ENCODE assay signal across 26 mouse cellular contexts in the genomic region with DNA sequence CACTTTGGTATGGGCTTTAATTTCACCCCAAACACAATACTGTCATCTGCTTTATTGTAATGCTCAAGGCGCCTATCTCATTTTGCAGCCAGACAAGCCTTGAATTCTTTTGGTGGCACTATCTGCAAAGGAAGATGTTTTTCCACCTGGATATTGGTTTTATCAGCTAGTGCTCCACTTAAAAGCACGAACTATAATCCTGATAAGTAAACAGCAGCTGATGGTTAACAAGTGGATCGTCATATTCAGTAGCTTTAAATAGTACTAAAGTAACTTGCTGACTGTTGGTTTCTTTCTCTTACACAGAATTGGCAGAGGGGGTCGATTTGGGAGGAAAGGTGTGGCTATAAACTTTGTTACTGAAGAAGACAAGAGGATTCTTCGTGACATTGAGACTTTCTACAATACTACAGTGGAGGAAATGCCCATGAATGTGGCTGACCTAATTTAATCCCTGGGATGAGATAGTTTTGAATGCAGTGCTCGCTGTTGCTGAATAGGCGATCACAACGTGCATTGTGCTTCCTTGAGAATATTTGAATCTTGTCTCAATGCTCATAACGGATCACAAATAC. TPM values are rescaled to one million over a fixed set of nuclear protein-coding genes. Genes with fewer than 3 reads are reported as not detected.
DNase-seq lines count a peak whose midpoint lies in the region; ATAC-seq lines count a peak whose summit lies in the region.
"Had no signal": no experiment of that assay in that cellular context is flagged by ENCODE, and none has a peak within 500 bp of the region (broad histone marks: within the 10 kb centered on the region; RNA-seq: fewer than 3 reads in every experiment).

No protein-coding gene starts in this region.

- no peak overlapping the region for H3K4me3 ChIP-seq in kidney, embryonic 16.5 days (ENCODE audit: low read length)
- no peak overlapping the region for H3K4me3 ChIP-seq in limb, embryonic 10.5 days
- H3K4me3 ChIP-seq: heart, adult 2 months; heart, embryonic 15.5 days; neural tube, embryonic 13.5 days had no signal

- no peak overlapping the region for H3K4me2 ChIP-seq in kidney, embryonic 16.5 days (replicated peaks; ENCODE audit: low read depth, low read length)
- H3K4me2 ChIP-seq: heart, embryonic 15.5 days; hindbrain, embryonic 14.5 days; neural tube, embryonic 13.5 days had no signal

- peaks cover 21% of the 10 kb centered on the region for H3K4me1 ChIP-seq in kidney, embryonic 16.5 days (ENCODE audit: insufficient read depth, low read length)
- H3K4me1 ChIP-seq in limb, embryonic 10.5 days, result peaks cover 14% of the 10 kb centered on the region

- DNase-seq in kidney, postnatal 10 days, result no peak
- DNase-seq in 3T3-L1 (ENCODE audit: low read depth, low spot score), result peak; percentile 33
- peak; percentile 24 for DNase-seq in A20 (ENCODE audit: low read depth, low spot score)
- DNase-seq in ZHBTc4 (ENCODE audit: low read depth, low spot score), result peak; percentile 51
- no peak for DNase-seq in limb, embryonic 10.5 days (ENCODE audit: low spot score)
- no peak for DNase-seq in cerebellum, adult 9-10 months
- DNase-seq: adrenal gland, postnatal 14 days; cerebellum, adult 8-10 months; gastrocnemius, postnatal 10 days; heart, adult 2 months; heart, postnatal 4 days; kidney, adult 9 months; layer of hippocampus, adult 9-11 months had no signal

- 0 out of 2 replicates have a peak overlapping the region, but pooled peaks have one; percentile 9 for H3K27ac ChIP-seq in kidney, embryonic 16.5 days (ENCODE audit: low read length)
- no peak overlapping the region for H3K27ac ChIP-seq in limb, embryonic 10.5 days
- H3K27ac ChIP-seq: heart, adult 2 months; heart, embryonic 15.5 days; hindbrain, embryonic 14.5 days; liver, embryonic 14.5 days; macrophage; neural tube, embryonic 13.5 days had no signal

- no peak overlapping the region for H3K9ac ChIP-seq in kidney, embryonic 16.5 days (replicated peaks; ENCODE audit: low read length)
- H3K9ac ChIP-seq: heart, embryonic 15.5 days; hindbrain, embryonic 14.5 days; liver, embryonic 14.5 days; neural tube, embryonic 13.5 days had no signal

- peaks cover 53% of the 10 kb centered on the region for H3K36me3 ChIP-seq in kidney, embryonic 16.5 days (ENCODE audit: insufficient read depth, low read length)
- H3K36me3 ChIP-seq in limb, embryonic 10.5 days, result peaks cover 95% of the 10 kb centered on the region

- 56% methylated on average over 9 of the region's 9 CpGs for WGBS in kidney, embryonic 16.5 days
- 67% methylated on average over 9 of the region's 9 CpGs for WGBS in limb, embryonic 10.5 days

- H3K9me3 ChIP-seq in kidney, embryonic 16.5 days (ENCODE audit: low read length), result no peaks in the 10 kb centered on the region
- H3K9me3 ChIP-seq in limb, embryonic 10.5 days (replicated peaks), result no peaks in the 10 kb centered on the region
- H3K9me3 ChIP-seq: G1E; heart, embryonic 15.5 days; neural tube, embryonic 13.5 days had no signal

- no peak for ATAC-seq in kidney, embryonic 16.5 days (ENCODE audit: low FRiP score, low TSS enrichment)
- no peak for ATAC-seq in frontal cortex, adult (ENCODE audit: low TSS enrichment)

- no peaks in the 10 kb centered on the region for H3K27me3 ChIP-seq in kidney, embryonic 16.5 days (ENCODE audit: insufficient read depth, low read length)
- H3K27me3 ChIP-seq in limb, embryonic 10.5 days (ENCODE audit: low read depth, poor library complexity, severe bottlenecking), result no peaks in the 10 kb centered on the region
- H3K27me3 ChIP-seq: heart, embryonic 15.5 days; neural tube, embryonic 13.5 days had no signal

RNA-seq across cellular contexts. Expression of a gene that starts 5.7 kb away (rescaled TPM):
- polyA plus RNA-seq in kidney, embryonic 16.5 days (2015; fragmentation: Nextera tagmentation; extraction: Ambion mirVana), result 235 and 238 TPM in 2 replicates
- 161 and 181 TPM in 2 replicates for polyA plus RNA-seq in limb, embryonic 10.5 days (2016; fragmentation: Nextera tagmentation; extraction: Ambion mirVana)

RNA-seq across cellular contexts. Expression of a gene that starts 14.6 kb away (rescaled TPM):
- polyA plus RNA-seq in kidney, embryonic 16.5 days (2015; fragmentation: Nextera tagmentation; extraction: Ambion mirVana), result 117 and 120 TPM in 2 replicates
- polyA plus RNA-seq in limb, embryonic 10.5 days (2016; fragmentation: Nextera tagmentation; extraction: Ambion mirVana), result 226 and 229 TPM in 2 replicates

RNA-seq across cellular contexts. Expression of a gene that starts 33.4 kb away (rescaled TPM):
- polyA plus RNA-seq in kidney, embryonic 16.5 days (2015; fragmentation: Nextera tagmentation; extraction: Ambion mirVana), result 0.21 TPM in 1 of 2 replicates, not detected in the other
- polyA plus RNA-seq in limb, embryonic 10.5 days (2016; fragmentation: Nextera tagmentation; extraction: Ambion mirVana), result not detected in 2 replicates
- polyA plus RNA-seq: embryonic facial prominence, embryonic 11.5 days; forebrain, embryonic 11.5 days; G1E; heart, embryonic 15.5 days; hindbrain, embryonic 14.5 days; intestine, embryonic 14.5 days; liver, embryonic 14.5 days; macrophage; neural tube, embryonic 13.5 days had no signal

RNA-seq across cellular contexts. Expression of a gene that starts 55.3 kb away (rescaled TPM):
- 2.4 and 3.6 TPM in 2 replicates for polyA plus RNA-seq in kidney, embryonic 16.5 days (2015; fragmentation: Nextera tagmentation; extraction: Ambion mirVana)
- polyA plus RNA-seq in limb, embryonic 10.5 days (2016; fragmentation: Nextera tagmentation; extraction: Ambion mirVana), result 0.11 TPM in 1 of 2 replicates, not detected in the other
- polyA plus RNA-seq: embryonic facial prominence, embryonic 11.5 days; forebrain, embryonic 11.5 days; G1E; heart, adult 2 months; hindbrain, embryonic 14.5 days; intestine, embryonic 14.5 days; large intestine, adult 2 months; macrophage; testis, adult 2 months had no signal

Comparison
In these comparisons a context has a peak if more than half of its experiments do, and no peak if none do; other contexts are left out.
1. DNase-seq: peak in 3T3-L1 (single experiment), A20 (single experiment) and ZHBTc4 (single experiment); none in kidney, postnatal 10 days (single experiment), limb, embryonic 10.5 days (single experiment) and cerebellum, adult 9-10 months (single experiment).